Mouse (Mus musculus) midbrain, embryonic 14.5 days (tissue): ENCODE results near the gene Wfdc18. TPM values are rescaled to one million over a fixed set of nuclear protein-coding genes. Genes with fewer than 3 reads are reported as not detected.

Experiments used
- ATAC-seq: fragments of 200-750 bp; cut with Nextera tagmentation; 2 replicates; pipeline ENCODE4 v1.8.0; 2017; ENCODE audit warnings: moderate number of reproducible peaks, moderate library complexity; ENCODE audit not compliant: low FRiP score, low TSS enrichment
- DNase-seq: peaks from one replicate; pipeline ENCODE4 v3.0.0-alpha.2; 2015
- H3K27ac ChIP-seq: fragments of 300-500 bp; sonication (generic); replicated peaks from 2 replicates; pipeline ENCODE4 v1.5.1; 2014; ENCODE audit warnings: mild to moderate bottlenecking, low read depth, low read length, moderate library complexity
- H3K27me3 ChIP-seq: fragments of 300-500 bp; sonication (generic); 2 replicates; pipeline ENCODE4 v1.6.1; 2014; ENCODE audit warnings: low read length, control low read depth, mixed read lengths; ENCODE audit not compliant: control insufficient read depth, insufficient read depth
- H3K36me3 ChIP-seq: fragments of 300-500 bp; sonication (generic); 2 replicates; pipeline ENCODE4 v1.6.1; 2014; ENCODE audit warnings: low read length, control low read depth; ENCODE audit not compliant: control insufficient read depth, insufficient read depth
- H3K4me1 ChIP-seq: fragments of 300-500 bp; sonication (generic); 2 replicates; pipeline ENCODE4 v1.6.1; 2014; ENCODE audit warnings: mild to moderate bottlenecking, antibody characterized with exemption, low read length, control low read depth; ENCODE audit not compliant: control insufficient read depth, insufficient read depth
- H3K4me2 ChIP-seq: fragments of 300-500 bp; sonication (generic); 2 replicates; pipeline ENCODE4 v1.6.1; 2014; ENCODE audit warnings: mild to moderate bottlenecking, low read length, moderate library complexity
- H3K4me3 ChIP-seq: fragments of 300-500 bp; sonication (generic); replicated peaks from 2 replicates; pipeline ENCODE4 v1.5.1; 2014; ENCODE audit warnings: low read depth, low read length
- H3K9ac ChIP-seq: fragments of 300-500 bp; sonication (generic); replicated peaks from 2 replicates; pipeline ENCODE4 v1.6.1; 2014; ENCODE audit warnings: mild to moderate bottlenecking, low read length, moderate library complexity
- H3K9me3 ChIP-seq: fragments of 300-500 bp; sonication (generic); 2 replicates; pipeline ENCODE4 v1.6.1; 2016; ENCODE audit warnings: low read length, control low read depth, mixed read lengths; ENCODE audit not compliant: control insufficient read depth
- WGBS: fragments of 180-500 bp; shearing (Covaris S2); extraction: QIAGEN DNeasy Blood & Tissue Kit; methylation state at CpG from one replicate; pipeline ENCODE4 v1.1.7; 2014; 5-methylcytosine and 5-hydroxymethylcytosine counted together
- polyA plus RNA-seq: library from polyadenylated mRNA; unstranded; fragments of >200 nt; fragmentation: Nextera tagmentation; extraction: Ambion mirVana; gene quantifications from 2 replicates; pipeline ENCODE4 v1.2.1, GENCODE M21; 2014

The Wfdc18 gene
- polyA plus RNA-seq, 1 experiment from 2014 or later: not detected

GRCm38 (mm10) chr11:83737109-83737558 is 28.3 kb downstream of the Wfdc18 start:
- 84% methylated on average over 3 of the region's 3 CpGs for WGBS
- Histone ChIP-seq H3K27me3 (no peaks in the 10 kb centered on the region), H3K36me3 (no peaks in the 10 kb centered on the region), H3K9ac (no peak overlapping the region), H3K27ac (no peak overlapping the region), H3K4me2 (no peak overlapping the region), H3K4me3 (no peak overlapping the region), H3K4me1 (no peaks in the 10 kb centered on the region), H3K9me3 (peaks cover 7% of the 10 kb centered on the region; the same call in 1 of the 2 replicates)
- DNase-seq (no peak), ATAC-seq (no peak)

- Histone ChIP-seq H3K4me1 (no peaks in the 10 kb centered on the region), H3K4me2 (no peak overlapping the region), H3K4me3 (no peak overlapping the region), H3K27me3 (no peaks in the 10 kb centered on the region), H3K27ac (no peak overlapping the region), H3K9ac (no peak overlapping the region), H3K9me3 (peaks cover under 1% of the 10 kb centered on the region; the same call in 1 of the 2 replicates), H3K36me3 (no peaks in the 10 kb centered on the region)
- 23% methylated on average over 5 of the region's 5 CpGs for WGBS
- ATAC-seq: no peak
- DNase-seq: peak; percentile 91
Observed at GRCm38 (mm10) chr11:83739241-83739640, 30.4 kb downstream of the Wfdc18 start.

- Histone ChIP-seq H3K9ac (no peak overlapping the region), H3K27ac (no peak overlapping the region), H3K4me3 (no peak overlapping the region), H3K4me1 (no peaks in the 10 kb centered on the region), H3K27me3 (no peaks in the 10 kb centered on the region), H3K36me3 (no peaks in the 10 kb centered on the region), H3K4me2 (no peak overlapping the region), H3K9me3 (no peaks in the 10 kb centered on the region)
- no peak for DNase-seq
- ATAC-seq: no peak
- WGBS: 79% methylated on average over 4 of the region's 4 CpGs
Observed at GRCm38 (mm10) chr11:83740443-83740991, 31.7 kb downstream of the Wfdc18 start.

GRCm38 (mm10) chr11:83741841-83742240 is 33.0 kb downstream of the Wfdc18 start:
- H3K27ac ChIP-seq: no peak overlapping the region
- no peaks in the 10 kb centered on the region for H3K27me3 ChIP-seq
- no peak overlapping the region for H3K4me3 ChIP-seq
- 84% methylated on average over 5 of the region's 5 CpGs for WGBS
- H3K9ac ChIP-seq: no peak overlapping the region
- H3K9me3 ChIP-seq: no peaks in the 10 kb centered on the region
- ATAC-seq: no peak
- no peak for DNase-seq
- no peak overlapping the region for H3K4me2 ChIP-seq
- no peaks in the 10 kb centered on the region for H3K36me3 ChIP-seq
- H3K4me1 ChIP-seq: no peaks in the 10 kb centered on the region

- Histone ChIP-seq H3K36me3 (no peaks in the 10 kb centered on the region), H3K9me3 (no peaks in the 10 kb centered on the region), H3K4me1 (no peaks in the 10 kb centered on the region), H3K27me3 (no peaks in the 10 kb centered on the region), H3K9ac (no peak overlapping the region), H3K27ac (no peak overlapping the region), H3K4me3 (no peak overlapping the region), H3K4me2 (no peak overlapping the region)
- DNase-seq (no peak), ATAC-seq (no peak)
- WGBS: 75% methylated on average over 9 of the region's 9 CpGs
Observed at GRCm38 (mm10) chr11:83742731-83743355, 34.0 kb downstream of the Wfdc18 start.

- H3K4me1 ChIP-seq: no peaks in the 10 kb centered on the region
- H3K36me3 ChIP-seq: no peaks in the 10 kb centered on the region
- H3K27me3 ChIP-seq: no peaks in the 10 kb centered on the region
- DNase-seq: no peak
- no peak for ATAC-seq
- no peak overlapping the region for H3K9ac ChIP-seq
- H3K4me2 ChIP-seq: no peak overlapping the region
- no peak overlapping the region for H3K4me3 ChIP-seq
- no peak overlapping the region for H3K27ac ChIP-seq
- WGBS: 85% methylated on average over 3 of the region's 3 CpGs
- no peaks in the 10 kb centered on the region for H3K9me3 ChIP-seq
Observed at GRCm38 (mm10) chr11:83743525-83743924, 34.7 kb downstream of the Wfdc18 start.

GRCm38 (mm10) chr11:83746152-83746551 is 37.3 kb downstream of the Wfdc18 start:
- H3K4me3 ChIP-seq: no peak overlapping the region
- no peaks in the 10 kb centered on the region for H3K9me3 ChIP-seq
- H3K27me3 ChIP-seq: no peaks in the 10 kb centered on the region
- no peaks in the 10 kb centered on the region for H3K36me3 ChIP-seq
- no peak overlapping the region for H3K27ac ChIP-seq
- H3K4me2 ChIP-seq: no peak overlapping the region
- no peak overlapping the region for H3K9ac ChIP-seq
- H3K4me1 ChIP-seq: no peaks in the 10 kb centered on the region
- ATAC-seq (no peak), DNase-seq (no peak)
- WGBS: 72% methylated on average over 4 of the region's 4 CpGs

GRCm38 (mm10) chr11:83746681-83747080 is 37.9 kb downstream of the Wfdc18 start, which contains the start of gene Wfdc21:
TSS of gene Wfdc21 (plus strand) at chr11:83746940.
- Histone ChIP-seq H3K27ac (no peak within 1 kb of the TSS), H3K36me3 (no peaks in the 10 kb centered on the region), H3K9ac (no peak within 1 kb of the TSS), H3K9me3 (no peaks in the 10 kb centered on the region), H3K27me3 (peaks cover 4% of the 10 kb centered on the region; the same call in 1 of the 2 replicates), H3K4me2 (no peak within 1 kb of the TSS), H3K4me1 (no peaks in the 10 kb centered on the region), H3K4me3 (no peak within 1 kb of the TSS)
- ATAC-seq (no peak), DNase-seq (no peak)
- 82% methylated on average over 5 of the region's 5 CpGs for WGBS
